Mouse (Mus musculus): Measurements from ENCODE around the gene Tha1. TPM values are rescaled to one million over a fixed set of nuclear protein-coding genes. Genes with fewer than 3 reads are reported as not detected.

The Tha1 gene
- total RNA-seq, 1 experiment from 2014 or later = 16.7 TPM

GRCm38 (mm10) chr11:117881787-117882186, 8.5 kb upstream of the Tha1 start:
- peak; percentile 35 for DNase-seq

GRCm38 (mm10) chr11:117880977-117881358, 7.7 kb upstream of the Tha1 start:
- no peak for DNase-seq

GRCm38 (mm10) chr11:117880336-117880976, 7.2 kb upstream of the Tha1 start:
- DNase-seq = no peak

- no peak for DNase-seq
Observed at GRCm38 (mm10) chr11:117879676-117880075, 6.4 kb upstream of the Tha1 start.

- no peak for DNase-seq
Observed at GRCm38 (mm10) chr11:117878892-117879291, 5.6 kb upstream of the Tha1 start.

- DNase-seq = peak; percentile 34
Observed at GRCm38 (mm10) chr11:117877917-117878745, 4.8 kb upstream of the Tha1 start.

GRCm38 (mm10) chr11:117875681-117876080, 2.4 kb upstream of the Tha1 start:
- DNase-seq = no peak

GRCm38 (mm10) chr11:117874419-117874818, 1.1 kb upstream of the Tha1 start:
- no peak for DNase-seq

GRCm38 (mm10) chr11:117871911-117872584, 1.2 kb downstream of the Tha1 start:
- no peak for DNase-seq

- DNase-seq = no peak
Observed at GRCm38 (mm10) chr11:117871376-117871775, 1.9 kb downstream of the Tha1 start.

GRCm38 (mm10) chr11:117870688-117871365, 2.5 kb downstream of the Tha1 start:
- DNase-seq = peak; percentile 58

- no peak for DNase-seq
Observed at GRCm38 (mm10) chr11:117865988-117866387, 7.3 kb downstream of the Tha1 start.

- DNase-seq = no peak
Observed at GRCm38 (mm10) chr11:117864805-117865204, 8.5 kb downstream of the Tha1 start.

- DNase-seq = no peak
Observed at GRCm38 (mm10) chr11:117863174-117863856, 10.0 kb downstream of the Tha1 start.

- no peak for DNase-seq
Observed at GRCm38 (mm10) chr11:117860601-117861000, 12.7 kb downstream of the Tha1 start, which contains the start of gene Tmem235. Tmem235 (plus strand) TSS chr11:117860752.

- DNase-seq = no peak
Observed at GRCm38 (mm10) chr11:117858392-117858791, 14.9 kb downstream of the Tha1 start.

GRCm38 (mm10) chr11:117857462-117857861, 15.8 kb downstream of the Tha1 start:
- DNase-seq = no peak

GRCm38 (mm10) chr11:117855975-117856374, 17.3 kb downstream of the Tha1 start:
- DNase-seq = no peak

- DNase-seq = no peak
Observed at GRCm38 (mm10) chr11:117855360-117855759, 17.9 kb downstream of the Tha1 start.

- no peak for DNase-seq
Observed at GRCm38 (mm10) chr11:117854241-117854640, 19.0 kb downstream of the Tha1 start.

- no peak for DNase-seq
Observed at GRCm38 (mm10) chr11:117852875-117853274, 20.4 kb downstream of the Tha1 start.

All from adrenal gland, postnatal 25 days (tissue).